Mouse (Mus musculus): ENCODE results near the gene Aoc2.
A peak's percentile ranks its signal among the peaks of the same experiment; 100 is the strongest.
"Not testable (repeated sequence)": the region's sequence is repeated elsewhere in the genome, so short reads cannot be mapped to it uniquely, and the experiment has no call there.

Aoc2 gene

DNA sequence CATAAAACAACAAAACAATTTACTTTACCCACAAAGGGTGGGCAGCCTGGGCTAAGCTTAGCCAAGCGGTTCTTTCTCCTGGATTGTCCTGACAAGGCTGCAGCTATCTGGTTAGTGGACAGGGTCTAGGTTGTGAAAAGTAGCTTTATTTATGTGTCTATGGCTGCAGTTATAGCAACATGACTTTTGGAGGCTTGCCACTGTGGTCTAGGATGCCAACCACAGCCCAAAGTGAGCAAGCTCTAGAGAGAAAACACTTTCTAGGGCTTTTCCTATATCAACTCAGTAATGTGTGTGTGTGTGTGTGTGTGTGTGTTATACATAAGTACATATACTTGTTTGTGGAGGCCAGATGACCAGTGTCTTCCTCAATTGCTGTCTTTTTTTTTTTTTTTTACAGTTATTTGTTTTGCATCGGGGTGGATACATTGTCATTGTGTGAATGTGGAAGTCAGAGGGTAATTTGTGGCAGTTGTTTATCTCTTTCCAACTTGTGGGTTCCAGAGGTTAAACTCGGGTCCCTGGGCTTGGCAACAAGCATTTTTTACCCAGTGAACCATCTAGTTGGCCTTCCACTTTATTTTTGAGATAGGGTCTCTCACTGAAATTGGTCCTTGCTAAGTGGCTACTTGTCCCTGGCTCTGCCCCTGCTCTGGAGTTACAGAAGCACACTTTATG lies 32.8 kb downstream of the Aoc2 start:
- peak; percentile 39 for DNase-seq

DNA sequence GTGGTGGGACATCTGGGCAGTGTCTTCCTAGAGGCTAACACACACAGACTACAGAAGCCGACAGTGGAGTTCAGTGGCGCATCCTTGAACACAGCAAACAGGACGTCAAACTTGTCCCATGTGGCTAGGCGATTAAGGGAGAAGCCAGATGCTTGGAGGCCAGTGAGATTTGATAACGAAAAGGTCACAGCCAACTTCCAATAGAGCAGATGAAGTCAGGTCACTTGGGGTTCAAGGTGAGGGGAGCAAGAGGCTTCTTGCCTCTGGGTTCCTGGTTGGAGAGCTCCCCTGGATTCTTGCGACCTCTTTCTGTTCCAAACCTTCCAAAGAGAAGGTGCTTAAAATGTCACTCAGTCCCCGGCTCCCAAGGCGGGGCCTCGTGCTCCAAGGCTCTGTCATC lies 34.9 kb downstream of the Aoc2 start:
- peak; percentile 91 for DNase-seq

DNA sequence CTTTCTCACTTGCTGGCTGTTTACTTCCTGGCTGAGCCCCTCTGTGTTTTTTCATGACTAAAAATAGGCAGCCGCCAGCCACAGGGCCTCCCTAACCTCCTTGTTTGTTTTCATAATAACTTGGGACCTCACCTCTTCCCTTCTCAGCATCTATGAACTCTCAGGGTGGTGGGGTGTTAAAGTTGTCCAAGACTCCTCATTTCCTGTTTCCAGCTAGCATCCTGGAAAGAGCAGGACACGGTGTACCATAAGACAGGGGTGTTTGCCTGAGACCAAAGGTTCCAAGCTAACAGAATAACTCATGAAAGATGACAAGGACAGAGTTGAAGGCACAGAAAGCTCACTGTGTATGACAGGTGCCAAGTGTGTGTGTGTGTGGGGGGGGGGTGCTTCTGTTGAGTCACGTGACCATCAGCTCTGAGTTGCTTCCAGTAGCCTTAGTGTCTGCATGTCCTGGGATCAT lies 35.8 kb downstream of the Aoc2 start:
- DNase-seq, result peak; percentile 97

DNA sequence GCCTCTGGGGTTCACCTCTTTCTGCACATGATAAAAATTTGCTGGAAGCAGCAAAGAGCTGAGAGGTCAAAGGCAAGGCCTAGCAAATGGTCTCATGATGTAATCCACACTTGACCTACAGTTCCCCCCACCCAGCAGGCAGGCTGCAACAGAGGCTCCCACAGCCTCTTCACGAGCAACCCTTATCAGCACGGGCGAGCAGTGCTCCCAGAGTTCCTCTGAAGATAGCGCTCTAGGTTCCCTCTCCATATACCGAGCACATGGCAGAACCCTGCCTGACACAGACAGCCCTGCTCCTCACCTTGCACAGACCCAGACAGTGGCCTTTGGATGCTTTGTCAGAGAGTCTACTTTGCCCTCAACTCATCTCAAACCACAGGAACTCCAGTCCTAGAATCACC lies 39.7 kb downstream of the Aoc2 start:
- DNase-seq, result no peak

DNA sequence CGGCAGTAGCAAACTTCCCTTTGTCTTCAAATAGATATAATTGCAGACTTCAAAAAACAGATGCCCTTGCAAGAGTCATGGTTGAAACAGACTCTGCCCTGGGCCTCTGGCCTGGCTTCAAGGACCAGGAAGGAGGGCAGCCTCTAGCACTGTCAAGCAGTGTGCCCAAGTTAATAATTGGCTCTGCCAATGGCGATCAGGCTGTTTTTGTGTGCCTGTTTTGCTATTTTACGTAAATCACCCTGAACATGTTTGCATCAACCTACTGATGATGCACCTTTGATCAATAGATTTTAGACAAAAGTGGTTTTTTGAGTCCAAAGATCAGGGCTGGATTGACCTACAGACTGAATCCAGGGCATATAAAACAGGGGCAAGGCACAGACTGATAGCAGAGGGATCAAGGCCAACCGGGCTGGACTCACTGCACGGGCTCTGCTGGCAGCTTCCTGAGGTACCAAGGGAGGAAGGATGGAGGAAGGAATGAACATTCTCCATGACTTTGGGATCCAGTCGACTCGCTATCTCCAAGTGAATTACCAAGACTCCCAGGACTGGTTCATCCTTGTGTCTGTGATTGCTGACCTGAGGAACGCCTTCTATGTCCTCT lies 42.6 kb downstream of the Aoc2 start, which contains the start of gene G6pc:
Gene G6pc, plus strand, starts transcription at position 236 of the 610 bp plus-strand sequence.
- DNase-seq, result peak; percentile 55

DNA sequence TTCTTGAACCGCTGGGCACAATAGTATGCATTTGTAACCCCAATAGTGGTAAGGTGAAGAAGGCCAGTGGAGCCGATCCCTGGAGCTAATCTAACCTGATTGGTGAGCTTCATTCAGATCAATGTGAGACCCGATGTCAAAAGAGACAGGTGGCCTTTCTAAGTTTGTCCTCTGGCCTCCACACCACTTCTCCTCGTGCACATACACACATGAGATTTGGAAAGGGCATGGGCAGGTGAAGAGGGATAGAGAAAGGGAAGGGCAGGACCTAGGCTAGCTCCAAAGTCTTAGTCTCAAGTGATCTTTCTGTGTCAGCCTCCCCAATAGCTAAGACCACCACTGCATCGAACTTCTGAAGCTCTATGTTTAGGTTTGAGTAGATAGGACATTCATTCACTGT lies 45.3 kb downstream of the Aoc2 start:
- DNase-seq, result peak; percentile 58

DNA sequence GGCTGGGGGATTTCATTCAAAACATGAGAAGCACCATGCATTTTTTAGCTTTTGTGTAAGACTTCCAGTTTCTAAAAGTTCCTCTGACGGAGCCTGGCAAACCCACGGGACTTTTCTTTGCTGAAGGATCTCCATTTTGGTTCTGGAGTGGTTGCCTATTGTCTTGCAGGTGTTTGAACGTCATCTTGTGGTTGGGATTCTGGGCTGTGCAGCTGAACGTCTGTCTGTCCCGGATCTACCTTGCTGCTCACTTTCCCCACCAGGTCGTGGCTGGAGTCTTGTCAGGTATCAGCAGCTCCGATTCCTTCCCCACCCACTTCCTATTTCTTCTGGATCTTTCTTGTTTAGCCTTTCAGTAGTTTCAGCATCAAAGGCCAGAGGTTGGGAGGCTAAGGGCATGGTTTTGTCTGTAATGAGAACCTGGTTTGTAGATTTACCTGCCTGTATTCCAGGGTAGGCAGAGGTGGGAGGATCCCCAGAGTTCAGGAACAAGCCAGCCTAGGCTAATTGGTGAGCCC lies 49.6 kb downstream of the Aoc2 start:
- no peak for DNase-seq

DNA sequence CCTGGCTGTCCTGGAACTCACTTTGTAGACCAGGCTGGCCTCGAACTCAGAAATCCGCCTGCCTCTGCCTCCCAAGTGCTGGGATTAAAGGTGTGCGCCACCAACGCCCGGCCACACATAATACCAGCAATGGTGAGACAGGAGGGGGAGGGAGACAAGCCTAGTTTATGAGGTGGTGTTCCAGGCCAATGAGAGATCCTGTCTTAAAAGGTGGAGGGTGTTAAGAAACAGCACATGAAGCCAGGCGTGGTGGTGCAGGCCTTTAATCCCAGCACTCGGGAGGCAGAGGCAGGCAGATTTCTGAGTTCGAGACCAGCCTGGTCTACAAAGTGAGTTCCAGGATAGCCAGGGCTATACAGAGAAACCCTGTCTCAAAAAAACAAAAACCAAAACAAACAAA lies 53.3 kb downstream of the Aoc2 start:
- not testable (repeated sequence) for DNase-seq

DNA sequence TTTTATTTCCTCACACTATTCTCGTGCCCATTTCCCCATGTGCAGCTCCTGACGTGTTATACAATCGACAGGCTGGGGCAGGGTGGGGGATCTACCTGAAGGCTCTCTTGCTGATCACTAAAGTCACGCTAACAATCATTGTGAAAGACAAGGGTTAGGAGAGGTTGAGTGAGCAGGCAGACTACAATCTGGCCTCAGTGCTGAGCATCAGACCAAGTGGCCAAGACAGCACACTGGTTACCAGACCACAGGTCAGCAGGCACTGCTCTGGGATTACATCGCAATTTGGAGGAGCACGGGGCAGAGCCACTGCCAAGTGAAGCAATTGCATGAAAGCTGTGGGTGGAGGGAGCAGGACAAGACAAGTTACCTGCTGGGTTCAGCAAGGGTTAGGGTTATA lies 54.1 kb downstream of the Aoc2 start:
- DNase-seq, result no peak
